Mouse (Mus musculus) left cerebral cortex, adult 11 months (tissue): ENCODE results near the gene Cacna1i.

ENCODE experiments used
- DNase-seq: peaks from one replicate; pipeline ENCODE4 v3.0.0; 2022; ENCODE audit warnings: low spot score

The Cacna1i gene

GRCm38 (mm10) chr15:80410661-80411060 is 123.6 kb downstream of the Cacna1i start:
- DNase-seq: no peak

GRCm38 (mm10) chr15:80413070-80413469 is 126.0 kb downstream of the Cacna1i start:
- no peak for DNase-seq

- DNase-seq: no peak
Measured at GRCm38 (mm10) chr15:80413988-80414721, 127.1 kb downstream of the Cacna1i start.

GRCm38 (mm10) chr15:80415132-80415531 is 128.1 kb downstream of the Cacna1i start:
- DNase-seq: no peak

DNA sequence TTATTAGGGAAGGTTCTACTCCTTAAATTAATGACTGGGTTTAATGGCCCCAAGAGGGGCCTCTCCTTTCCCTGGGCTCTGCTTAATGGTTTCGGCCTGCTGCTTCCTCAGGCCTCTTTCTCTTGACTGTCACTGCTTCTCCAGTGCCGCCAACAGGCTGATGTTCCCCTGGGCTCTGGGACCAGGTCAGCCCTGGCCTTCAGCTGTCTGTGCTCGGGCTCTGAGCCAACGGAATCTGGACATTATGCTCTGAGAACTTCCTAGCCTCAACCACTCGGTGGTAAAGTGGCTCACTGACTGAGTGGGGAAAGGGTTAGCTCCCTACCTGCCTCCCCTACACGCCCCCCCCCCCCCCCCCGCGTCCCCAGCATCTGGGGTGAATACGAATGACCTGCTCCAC is 130.0 kb downstream of the Cacna1i start:
- no peak for DNase-seq

DNA sequence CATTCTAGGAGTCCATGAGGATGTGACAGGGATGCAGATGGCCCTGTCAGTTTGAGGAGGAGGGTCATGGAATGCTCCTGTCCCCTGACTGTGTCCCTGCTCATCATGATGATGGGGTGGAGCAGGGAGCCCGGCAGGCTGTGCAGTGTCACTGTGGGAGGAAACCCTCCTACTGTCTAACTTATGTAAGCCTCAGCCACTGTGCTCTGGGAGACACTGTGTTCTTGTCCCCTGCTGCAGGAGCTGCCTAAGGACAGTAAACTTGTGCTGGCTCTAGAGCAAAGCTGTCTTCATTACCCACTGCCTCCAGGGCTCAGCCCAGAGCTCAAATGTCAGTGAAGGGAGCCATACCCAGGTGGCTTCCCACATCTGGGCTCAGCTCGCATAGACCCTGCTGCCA is 131.1 kb downstream of the Cacna1i start:
- DNase-seq: peak; percentile 31

DNA sequence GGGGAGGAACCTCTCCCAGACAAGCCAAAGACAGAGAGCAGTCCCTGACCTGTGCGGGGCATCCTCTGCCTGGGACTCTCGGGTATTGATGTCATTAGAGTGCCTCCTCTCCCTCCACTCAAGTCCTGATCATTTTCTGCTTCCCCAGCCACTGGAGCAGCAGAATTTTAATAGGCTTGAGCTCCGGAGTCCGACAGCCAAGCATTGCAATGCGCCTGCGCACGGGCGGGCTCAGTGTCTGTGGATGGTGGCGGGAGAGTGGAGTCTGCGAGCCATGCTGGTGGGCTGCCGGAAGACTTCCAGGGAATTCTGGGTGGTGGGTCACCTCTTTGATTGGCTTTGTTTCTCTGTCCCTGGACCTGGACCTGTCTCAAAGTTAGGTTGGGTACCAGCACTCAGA is 143.3 kb downstream of the Cacna1i start:
- DNase-seq: no peak

DNA sequence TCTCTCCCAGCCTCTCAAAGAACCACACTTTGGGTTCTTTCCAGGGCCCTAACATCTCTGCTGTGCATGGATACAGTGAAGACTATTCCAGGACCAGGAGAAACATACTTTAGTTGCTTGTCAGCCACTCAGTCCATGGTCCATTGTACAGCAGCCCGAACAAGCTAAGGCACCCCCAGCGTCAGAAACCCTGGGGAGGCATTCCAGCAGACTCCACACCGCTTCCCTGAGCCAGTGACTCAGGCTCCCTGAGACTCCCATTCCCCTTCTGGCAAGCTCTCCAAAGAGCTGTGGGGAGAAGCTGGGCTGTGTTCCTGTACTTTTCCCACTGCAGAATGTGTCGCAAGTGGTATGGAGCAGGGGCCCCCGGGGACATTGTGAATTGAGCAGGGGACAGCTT is 149.9 kb downstream of the Cacna1i start:
- DNase-seq: no peak

GRCm38 (mm10) chr15:80437996-80438395 is 151.0 kb downstream of the Cacna1i start:
- no peak for DNase-seq

GRCm38 (mm10) chr15:80438423-80438822 is 151.4 kb downstream of the Cacna1i start:
- DNase-seq: no peak

- DNase-seq: no peak
Measured at GRCm38 (mm10) chr15:80440195-80440594, 153.2 kb downstream of the Cacna1i start.

GRCm38 (mm10) chr15:80445956-80446687 is 159.1 kb downstream of the Cacna1i start:
- DNase-seq: no peak
